Mouse (Mus musculus) right cerebral cortex, adult 18-20 months (tissue): ENCODE results near the gene Gtf2a2.
"Not testable (repeated sequence)": the region's sequence is repeated elsewhere in the genome, so short reads cannot be mapped to it uniquely, and the experiment has no call there.

Experiments used
- DNase-seq: peaks from one replicate; pipeline ENCODE4 v3.0.0; 2022; ENCODE audit warnings: mixed read lengths

The Gtf2a2 gene

GRCm38 (mm10) chr9:70022083-70022482, 9.7 kb downstream of the Gtf2a2 start:
- DNase-seq: no peak

GRCm38 (mm10) chr9:70023615-70024014, 11.3 kb downstream of the Gtf2a2 start:
- not testable (repeated sequence) for DNase-seq

GRCm38 (mm10) chr9:70024648-70025047, 12.3 kb downstream of the Gtf2a2 start:
- DNase-seq: no peak

- no peak for DNase-seq
These were observed 13.1 kb downstream of the Gtf2a2 start for GRCm38 (mm10) chr9:70025365-70026012.

GRCm38 (mm10) chr9:70032167-70032566, 19.8 kb downstream of the Gtf2a2 start:
- DNase-seq: no peak

GRCm38 (mm10) chr9:70033056-70033455, 20.7 kb downstream of the Gtf2a2 start:
- DNase-seq: no peak

GRCm38 (mm10) chr9:70034702-70035101, 22.4 kb downstream of the Gtf2a2 start:
- DNase-seq: no peak

- no peak for DNase-seq
These were observed 24.3 kb downstream of the Gtf2a2 start for GRCm38 (mm10) chr9:70036646-70037045.

- no peak for DNase-seq
These were observed 25.6 kb downstream of the Gtf2a2 start, which contains the start of gene Gcnt3 for GRCm38 (mm10) chr9:70037988-70038387. Gcnt3 (minus strand) TSS chr9:70038088.

- no peak for DNase-seq
These were observed 27.4 kb downstream of the Gtf2a2 start for GRCm38 (mm10) chr9:70039597-70040385.

- DNase-seq: no peak
These were observed 28.2 kb downstream of the Gtf2a2 start for GRCm38 (mm10) chr9:70040570-70040969.

GRCm38 (mm10) chr9:70042137-70042536, 29.8 kb downstream of the Gtf2a2 start:
- DNase-seq: no peak

- no peak for DNase-seq
These were observed 30.6 kb downstream of the Gtf2a2 start for GRCm38 (mm10) chr9:70042935-70043334.

- DNase-seq: no peak
These were observed 32.5 kb downstream of the Gtf2a2 start for GRCm38 (mm10) chr9:70044865-70045264.

- no peak for DNase-seq
These were observed 33.9 kb downstream of the Gtf2a2 start for GRCm38 (mm10) chr9:70046255-70046654.

- no peak for DNase-seq
These were observed 35.5 kb downstream of the Gtf2a2 start for GRCm38 (mm10) chr9:70047839-70048238.

GRCm38 (mm10) chr9:70048280-70048679, 35.9 kb downstream of the Gtf2a2 start:
- DNase-seq: no peak

GRCm38 (mm10) chr9:70048751-70049415, 36.5 kb downstream of the Gtf2a2 start:
- no peak for DNase-seq

GRCm38 (mm10) chr9:70049416-70049783, 37.0 kb downstream of the Gtf2a2 start:
- DNase-seq: no peak

GRCm38 (mm10) chr9:70049839-70050238, 37.5 kb downstream of the Gtf2a2 start:
- no peak for DNase-seq

GRCm38 (mm10) chr9:70052730-70053129, 40.4 kb downstream of the Gtf2a2 start:
- no peak for DNase-seq

- DNase-seq: no peak
These were observed 41.1 kb downstream of the Gtf2a2 start for GRCm38 (mm10) chr9:70053411-70053810.

- DNase-seq: no peak
These were observed 49.7 kb downstream of the Gtf2a2 start for GRCm38 (mm10) chr9:70062012-70062411.

GRCm38 (mm10) chr9:70067497-70067896, 55.1 kb downstream of the Gtf2a2 start:
- no peak for DNase-seq
